Mouse (Mus musculus): ENCODE measurements at regions not wholly inside any gene's neighbourhood (a gene's known extent, or its start where the extent isn't known, plus 50 kb on each side); places are given as distances from the start of the nearest gene placed in this dataset.

GRCm38 (mm10) chr2:17821878-17822620 lies 90.8 kb upstream of the Nebl start:
- ATAC-seq (ENCODE audit: extremely low read depth, insufficient number of reproducible peaks, low FRiP score, poor library complexity, severe bottlenecking) (no peak), DNase-seq (ENCODE audit: low spot score) (no peak)
- no peak for TF ChIP-seq GATA2 (IDR thresholded peaks at IDR 0.05; ENCODE audit: borderline replicate concordance, low read depth, low read length)
- TF ChIP-seq POLR2AphosphoS5 (IDR thresholded peaks at IDR 0.05; ENCODE audit: insufficient replicate concordance, low read depth, low read length) = no peak
- no peak for TF ChIP-seq TAL1 (conservative IDR thresholded peaks at IDR 0.05; ENCODE audit: low read depth, low read length)
- TF ChIP-seq GATA1 (IDR thresholded peaks at IDR 0.05; ENCODE audit: borderline replicate concordance, low read length) = no peak
- TF ChIP-seq CTCF (IDR thresholded peaks at IDR 0.05; ENCODE audit: low read depth, low read length) = no peak
- H3K9me3 ChIP-seq (replicated peaks) = no peaks in the 10 kb centered on the region
- no peaks in the 10 kb centered on the region for H3K36me3 ChIP-seq (replicated peaks)
- H3K4me3 ChIP-seq (ENCODE audit: low read depth, low read length) = no peak overlapping the region
- H3K27me3 ChIP-seq (ENCODE audit: insufficient read depth, low read length) = no peaks in the 10 kb centered on the region; the same call in 1 of the 2 replicates
- no peaks in the 10 kb centered on the region for H3K4me1 ChIP-seq (ENCODE audit: insufficient read depth, low read depth, low read length)

- Histone ChIP-seq H3K4me3 (ENCODE audit: low read depth, low read length) (no peak overlapping the region), H3K9me3 (replicated peaks) (no peaks in the 10 kb centered on the region), H3K4me1 (ENCODE audit: insufficient read depth, low read depth, low read length) (no peaks in the 10 kb centered on the region), H3K36me3 (replicated peaks) (no peaks in the 10 kb centered on the region), H3K27me3 (ENCODE audit: insufficient read depth, low read length) (no peaks in the 10 kb centered on the region)
- no peak for ATAC-seq (ENCODE audit: extremely low read depth, insufficient number of reproducible peaks, low FRiP score, poor library complexity, severe bottlenecking)
- DNase-seq (ENCODE audit: low spot score) = no peak
- TF ChIP-seq POLR2AphosphoS5 (IDR thresholded peaks at IDR 0.05; ENCODE audit: insufficient replicate concordance, low read depth, low read length) (no peak), GATA2 (IDR thresholded peaks at IDR 0.05; ENCODE audit: borderline replicate concordance, low read depth, low read length) (no peak), CTCF (IDR thresholded peaks at IDR 0.05; ENCODE audit: low read depth, low read length) (no peak), TAL1 (conservative IDR thresholded peaks at IDR 0.05; ENCODE audit: low read depth, low read length) (no peak), GATA1 (IDR thresholded peaks at IDR 0.05; ENCODE audit: borderline replicate concordance, low read length) (no peak)
These were observed 80.8 kb upstream of the Nebl start for GRCm38 (mm10) chr2:17811943-17812670.
